Mouse (Mus musculus): ENCODE results near the gene Sh3kbp1. TPM values are rescaled to one million over a fixed set of nuclear protein-coding genes. Genes with fewer than 3 reads are reported as not detected.
A peak's percentile ranks its signal among the peaks of the same experiment; 100 is the strongest.

Sh3kbp1 gene
- polyA plus RNA-seq, 1 experiment from 2014 or later = 44.1 TPM

GRCm38 (mm10) chrX:159639991-159640390 is 12.9 kb downstream of the Sh3kbp1 start:
- H3K4me2 ChIP-seq = no peak overlapping the region
- H3K4me1 ChIP-seq = no peaks in the 10 kb centered on the region
- H3K36me3 ChIP-seq = no peaks in the 10 kb centered on the region
- H3K9me3 ChIP-seq (replicated peaks) = no peaks in the 10 kb centered on the region
- H3K27ac ChIP-seq = no peak overlapping the region
- H3K4me3 ChIP-seq (replicated peaks) = no peak overlapping the region
- ATAC-seq (replicated peaks; ENCODE audit: low FRiP score) = no peak
- 74% methylated on average over 4 of the region's 4 CpGs for WGBS
- peaks cover 14% of the 10 kb centered on the region; the same call in 1 of the 2 replicates for H3K27me3 ChIP-seq
- H3K9ac ChIP-seq = no peak overlapping the region

GRCm38 (mm10) chrX:159645314-159645713 is 18.2 kb downstream of the Sh3kbp1 start:
- no peak overlapping the region for H3K4me3 ChIP-seq (replicated peaks)
- peaks cover 4% of the 10 kb centered on the region for H3K4me1 ChIP-seq
- WGBS = 74% methylated on average over 3 of the region's 3 CpGs
- H3K27ac ChIP-seq = no peak overlapping the region
- ATAC-seq (replicated peaks; ENCODE audit: low FRiP score) = no peak
- no peak overlapping the region for H3K9ac ChIP-seq
- no peaks in the 10 kb centered on the region for H3K36me3 ChIP-seq
- H3K9me3 ChIP-seq (replicated peaks) = no peaks in the 10 kb centered on the region
- H3K4me2 ChIP-seq = no peak overlapping the region
- H3K27me3 ChIP-seq = peaks cover 14% of the 10 kb centered on the region

- H3K9me3 ChIP-seq (replicated peaks) = no peaks in the 10 kb centered on the region
- no peak overlapping the region for H3K9ac ChIP-seq
- no peak for ATAC-seq (replicated peaks; ENCODE audit: low FRiP score)
- no peak overlapping the region for H3K4me2 ChIP-seq
- no peak overlapping the region for H3K4me3 ChIP-seq (replicated peaks)
- H3K27me3 ChIP-seq = peaks cover 11% of the 10 kb centered on the region
- no peaks in the 10 kb centered on the region for H3K36me3 ChIP-seq
- H3K27ac ChIP-seq = no peak overlapping the region
- peaks cover 10% of the 10 kb centered on the region for H3K4me1 ChIP-seq
- 82% methylated on average over 5 of the region's 5 CpGs for WGBS
These were observed 20.5 kb downstream of the Sh3kbp1 start for GRCm38 (mm10) chrX:159647564-159647963.

GRCm38 (mm10) chrX:159648598-159648997 is 21.5 kb downstream of the Sh3kbp1 start:
- H3K27me3 ChIP-seq = peaks cover 11% of the 10 kb centered on the region
- 86% methylated on average over 3 of the region's 3 CpGs for WGBS
- no peak overlapping the region for H3K4me3 ChIP-seq (replicated peaks)
- no peak for ATAC-seq (replicated peaks; ENCODE audit: low FRiP score)
- H3K9ac ChIP-seq = no peak overlapping the region
- no peaks in the 10 kb centered on the region for H3K36me3 ChIP-seq
- H3K4me2 ChIP-seq = no peak overlapping the region
- no peak overlapping the region for H3K27ac ChIP-seq
- H3K9me3 ChIP-seq (replicated peaks) = no peaks in the 10 kb centered on the region
- peaks cover 10% of the 10 kb centered on the region for H3K4me1 ChIP-seq

GRCm38 (mm10) chrX:159650130-159650678 is 23.1 kb downstream of the Sh3kbp1 start:
- Histone ChIP-seq H3K4me2 (peak overlapping the region; percentile 28; the same call in 1 of the 2 replicates), H3K27ac (peak overlapping the region; percentile 73), H3K4me3 (replicated peaks) (no peak overlapping the region)

GRCm38 (mm10) chrX:159650727-159651126 is 23.7 kb downstream of the Sh3kbp1 start:
- Histone ChIP-seq H3K4me2 (0 out of 2 replicates have a peak overlapping the region, but pooled peaks have one; percentile 28), H3K9ac (no peak overlapping the region), H3K4me1 (peaks cover 10% of the 10 kb centered on the region), H3K27ac (peak overlapping the region; percentile 73), H3K36me3 (no peaks in the 10 kb centered on the region), H3K27me3 (peaks cover 3% of the 10 kb centered on the region; the same call in 1 of the 2 replicates), H3K4me3 (replicated peaks) (no peak overlapping the region), H3K9me3 (replicated peaks) (no peaks in the 10 kb centered on the region)
- 54% methylated on average over 6 of the region's 6 CpGs for WGBS
- ATAC-seq (replicated peaks; ENCODE audit: low FRiP score) = no peak

More at GRCm38 (mm10) chrX:159650130-159650678, 23.1 kb downstream of the Sh3kbp1 start:
- peaks cover 10% of the 10 kb centered on the region for H3K4me1 ChIP-seq
- WGBS = 38% methylated on average over 11 of the region's 11 CpGs
- peak; percentile 82 for ATAC-seq (replicated peaks; ENCODE audit: low FRiP score)
- H3K9me3 ChIP-seq (replicated peaks) = no peaks in the 10 kb centered on the region
- no peaks in the 10 kb centered on the region for H3K36me3 ChIP-seq
- peaks cover 4% of the 10 kb centered on the region; the same call in 1 of the 2 replicates for H3K27me3 ChIP-seq
- H3K9ac ChIP-seq = no peak overlapping the region

GRCm38 (mm10) chrX:159671388-159671787 is 44.3 kb downstream of the Sh3kbp1 start:
- Histone ChIP-seq H3K27ac (no peak overlapping the region), H3K27me3 (peaks cover 13% of the 10 kb centered on the region; the same call in 1 of the 2 replicates), H3K36me3 (no peaks in the 10 kb centered on the region), H3K9ac (no peak overlapping the region), H3K4me2 (no peak overlapping the region), H3K9me3 (replicated peaks) (no peaks in the 10 kb centered on the region), H3K4me1 (0 out of 2 replicates have a peak, but pooled peaks cover 4% of the 10 kb centered on the region), H3K4me3 (replicated peaks) (no peak overlapping the region)
- no peak for ATAC-seq (replicated peaks; ENCODE audit: low FRiP score)
- 86% methylated on average over 7 of the region's 7 CpGs for WGBS

- Histone ChIP-seq H3K9me3 (replicated peaks) (no peaks in the 10 kb centered on the region), H3K4me2 (no peak overlapping the region), H3K4me1 (0 out of 2 replicates have a peak, but pooled peaks cover 4% of the 10 kb centered on the region), H3K27me3 (peaks cover 19% of the 10 kb centered on the region), H3K36me3 (no peaks in the 10 kb centered on the region), H3K9ac (no peak overlapping the region), H3K4me3 (replicated peaks) (no peak overlapping the region), H3K27ac (no peak overlapping the region)
- ATAC-seq (replicated peaks; ENCODE audit: low FRiP score) = no peak
- WGBS = 42% methylated on average over 2 of the region's 2 CpGs
These were observed 45.4 kb downstream of the Sh3kbp1 start for GRCm38 (mm10) chrX:159672466-159672865.

- H3K9me3 ChIP-seq (replicated peaks) = no peaks in the 10 kb centered on the region
- no peak overlapping the region for H3K4me2 ChIP-seq
- H3K36me3 ChIP-seq = no peaks in the 10 kb centered on the region
- no peak overlapping the region for H3K9ac ChIP-seq
- H3K4me3 ChIP-seq (replicated peaks) = no peak overlapping the region
- H3K27ac ChIP-seq = 0 out of 2 replicates have a peak overlapping the region, but pooled peaks have one; percentile 9
- H3K4me1 ChIP-seq = 0 out of 2 replicates have a peak, but pooled peaks cover 4% of the 10 kb centered on the region
- peaks cover 32% of the 10 kb centered on the region for H3K27me3 ChIP-seq
- 46% methylated on average over 2 of the region's 2 CpGs for WGBS
- no peak for ATAC-seq (replicated peaks; ENCODE audit: low FRiP score)
These were observed 49.2 kb downstream of the Sh3kbp1 start for GRCm38 (mm10) chrX:159676242-159676641.

- ATAC-seq (replicated peaks; ENCODE audit: low FRiP score) = no peak
- Histone ChIP-seq H3K4me2 (no peak overlapping the region), H3K36me3 (no peaks in the 10 kb centered on the region), H3K9me3 (replicated peaks) (no peaks in the 10 kb centered on the region), H3K4me3 (replicated peaks) (no peak overlapping the region), H3K27ac (no peak overlapping the region), H3K4me1 (0 out of 2 replicates have a peak, but pooled peaks cover 4% of the 10 kb centered on the region), H3K9ac (no peak overlapping the region), H3K27me3 (peaks cover 34% of the 10 kb centered on the region)
- WGBS = 58% methylated on average over 4 of the region's 4 CpGs
These were observed 50.7 kb downstream of the Sh3kbp1 start for GRCm38 (mm10) chrX:159677585-159678319.

- Histone ChIP-seq H3K9me3 (replicated peaks) (no peaks in the 10 kb centered on the region), H3K4me1 (0 out of 2 replicates have a peak, but pooled peaks cover 4% of the 10 kb centered on the region), H3K4me2 (no peak overlapping the region), H3K36me3 (no peaks in the 10 kb centered on the region), H3K9ac (no peak overlapping the region), H3K27ac (no peak overlapping the region), H3K4me3 (replicated peaks) (no peak overlapping the region), H3K27me3 (peaks cover 35% of the 10 kb centered on the region)
- ATAC-seq (replicated peaks; ENCODE audit: low FRiP score) = no peak
- 53% methylated on average over 5 of the region's 5 CpGs for WGBS
These were observed 51.3 kb downstream of the Sh3kbp1 start for GRCm38 (mm10) chrX:159678320-159678835.

GRCm38 (mm10) chrX:159685521-159685920 is 58.4 kb downstream of the Sh3kbp1 start:
- Histone ChIP-seq H3K27ac (no peak overlapping the region), H3K27me3 (peaks cover 40% of the 10 kb centered on the region), H3K4me2 (no peak overlapping the region), H3K36me3 (no peaks in the 10 kb centered on the region), H3K9ac (no peak overlapping the region), H3K9me3 (replicated peaks) (no peaks in the 10 kb centered on the region), H3K4me3 (replicated peaks) (no peak overlapping the region), H3K4me1 (no peaks in the 10 kb centered on the region)
- 68% methylated on average over 1 of the region's 1 CpGs for WGBS
- ATAC-seq (replicated peaks; ENCODE audit: low FRiP score) = no peak

Measured in kidney, embryonic 15.5 days (tissue).